Mouse (Mus musculus): Measurements from ENCODE around the gene C9. TPM values are rescaled to one million over a fixed set of nuclear protein-coding genes. Genes with fewer than 3 reads are reported as not detected.

The C9 gene
- 1.2 TPM for polyA plus RNA-seq (2014; fragmentation: Illumina TruSeq; extraction: RNeasy Lipid Tissue Mini Kit (QIAGEN cat#74804); ENCODE audit: low read depth, low replicate concordance)

GRCm38 (mm10) chr15:6445135-6445534 lies at the start of gene C9:
C9 (plus strand) TSS chr15:6445327.

GRCm38 (mm10) chr15:6522653-6523167 lies 77.6 kb downstream of the C9 start, which contains the start of gene Fyb:
Fyb (plus strand) TSS chr15:6522853.

Other genes with a start within 250 kb of the C9 start
- 55.7 TPM for gene Dab2, start 145.5 kb upstream of the C9 start, polyA plus RNA-seq (2014; fragmentation: Illumina TruSeq; extraction: RNeasy Lipid Tissue Mini Kit (QIAGEN cat#74804); ENCODE audit: low read depth, low replicate concordance)
- 37.3 TPM for gene Fyb, start 77.5 kb downstream of the C9 start, polyA plus RNA-seq (2014; fragmentation: Illumina TruSeq; extraction: RNeasy Lipid Tissue Mini Kit (QIAGEN cat#74804); ENCODE audit: low read depth, low replicate concordance)